Mouse (Mus musculus) intestine, postnatal 0 days (tissue): ENCODE data around the gene Ugt1a8. TPM values are rescaled to one million over a fixed set of nuclear protein-coding genes. Genes with fewer than 3 reads are reported as not detected.
"Not testable (repeated sequence)": the region's sequence is repeated elsewhere in the genome, so short reads cannot be mapped to it uniquely, and the experiment has no call there.

ENCODE experiments used
- ATAC-seq: fragments of 200-750 bp; cut with Nextera tagmentation; 2 replicates; pipeline ENCODE4 v1.8.0; 2017; ENCODE audit warnings: mild to moderate bottlenecking, moderate TSS enrichment, moderate library complexity
- H3K27ac ChIP-seq: fragments of 300-500 bp; sonication (generic); 2 replicates; pipeline ENCODE4 v1.5.1; 2014; ENCODE audit warnings: mild to moderate bottlenecking, low read depth, low read length, moderate library complexity
- H3K27me3 ChIP-seq: fragments of 300-500 bp; sonication (generic); replicated peaks from 2 replicates; pipeline ENCODE4 v1.6.1; 2014; ENCODE audit warnings: low read length, mixed read lengths; ENCODE audit not compliant: control insufficient read depth, insufficient read depth
- H3K36me3 ChIP-seq: fragments of 300-500 bp; sonication (generic); 2 replicates; pipeline ENCODE4 v1.6.1; 2014; ENCODE audit warnings: mild to moderate bottlenecking, moderate library complexity; ENCODE audit not compliant: control insufficient read depth, insufficient read depth
- H3K4me1 ChIP-seq: fragments of 300-500 bp; sonication (generic); replicated peaks from 2 replicates; pipeline ENCODE4 v1.6.1; 2014; ENCODE audit warnings: antibody characterized with exemption, low read length, mixed read lengths; ENCODE audit not compliant: control insufficient read depth, insufficient read depth
- H3K4me2 ChIP-seq: fragments of 300-500 bp; sonication (generic); replicated peaks from 2 replicates; pipeline ENCODE4 v1.6.1; 2014; ENCODE audit warnings: low read depth, mild to moderate bottlenecking, moderate library complexity
- H3K4me3 ChIP-seq: fragments of 300-500 bp; sonication (generic); 2 replicates; pipeline ENCODE4 v1.5.1; 2014; ENCODE audit warnings: low read depth, low read length
- H3K9ac ChIP-seq: fragments of 300-500 bp; sonication (generic); 2 replicates; pipeline ENCODE4 v1.6.1; 2014; ENCODE audit warnings: mild to moderate bottlenecking, low read depth, low read length
- H3K9me3 ChIP-seq: fragments of 300-500 bp; sonication (generic); 2 replicates; pipeline ENCODE4 v1.6.1; 2016; ENCODE audit warnings: mixed run types; ENCODE audit not compliant: control insufficient read depth
- CTCF ChIP-seq: sonication (generic); IDR thresholded peaks from 2 replicates; pipeline ENCODE4 v1.5.1; 2016; ENCODE audit warnings: low read depth, mild to moderate bottlenecking, control low read depth, antibody characterized with exemption, moderate library complexity
- WGBS: fragments of 180-500 bp; shearing (Covaris S2); extraction: QIAGEN DNeasy Blood & Tissue Kit; methylation state at CpG from one replicate; pipeline ENCODE4 v1.1.7; 2014; 5-methylcytosine and 5-hydroxymethylcytosine counted together
- polyA plus RNA-seq: library from polyadenylated mRNA; unstranded; fragments of >200 nt; fragmentation: Nextera tagmentation; extraction: Ambion mirVana; gene quantifications from 2 replicates; pipeline ENCODE4 v1.2.1, GENCODE M21; 2015

Ugt1a8 gene
- polyA plus RNA-seq, 1 experiment from 2014 or later: 0.05 TPM

DNA sequence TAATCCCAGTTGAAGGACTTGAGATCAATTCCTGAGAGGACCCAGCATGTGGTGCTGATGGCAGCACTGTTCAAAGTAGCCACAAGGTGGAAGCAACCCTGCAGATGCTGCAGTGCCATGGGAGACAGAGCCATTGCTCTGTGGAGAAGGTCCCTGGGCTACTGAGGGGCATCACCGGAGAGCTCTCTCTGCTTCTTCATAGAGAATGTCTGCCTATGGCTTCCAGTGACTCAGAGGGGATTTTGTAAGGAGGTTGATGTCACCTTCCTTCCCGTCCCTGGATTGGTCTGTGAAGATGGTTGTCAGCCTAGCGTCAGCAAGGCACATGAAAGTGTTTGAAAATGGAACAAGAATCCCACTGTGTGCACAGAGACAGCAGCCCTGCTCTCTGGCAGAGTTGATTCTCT is 6.7 kb downstream of the Ugt1a8 start:
- not testable (repeated sequence) for H3K4me3 ChIP-seq, H3K27me3 ChIP-seq, H3K36me3 ChIP-seq, H3K4me1 ChIP-seq, H3K9me3 ChIP-seq, H3K9ac ChIP-seq
- ATAC-seq: 0 out of 2 replicates have a peak, but pooled peaks have one; percentile 54
- WGBS: 56% methylated on average over 3 of the region's 3 CpGs
- peak overlapping the region; percentile 81 for H3K27ac ChIP-seq
- peak overlapping the region; percentile 66; the same call in 1 of the 2 replicates for H3K4me2 ChIP-seq
- peak; percentile 72 for TF ChIP-seq CTCF

DNA sequence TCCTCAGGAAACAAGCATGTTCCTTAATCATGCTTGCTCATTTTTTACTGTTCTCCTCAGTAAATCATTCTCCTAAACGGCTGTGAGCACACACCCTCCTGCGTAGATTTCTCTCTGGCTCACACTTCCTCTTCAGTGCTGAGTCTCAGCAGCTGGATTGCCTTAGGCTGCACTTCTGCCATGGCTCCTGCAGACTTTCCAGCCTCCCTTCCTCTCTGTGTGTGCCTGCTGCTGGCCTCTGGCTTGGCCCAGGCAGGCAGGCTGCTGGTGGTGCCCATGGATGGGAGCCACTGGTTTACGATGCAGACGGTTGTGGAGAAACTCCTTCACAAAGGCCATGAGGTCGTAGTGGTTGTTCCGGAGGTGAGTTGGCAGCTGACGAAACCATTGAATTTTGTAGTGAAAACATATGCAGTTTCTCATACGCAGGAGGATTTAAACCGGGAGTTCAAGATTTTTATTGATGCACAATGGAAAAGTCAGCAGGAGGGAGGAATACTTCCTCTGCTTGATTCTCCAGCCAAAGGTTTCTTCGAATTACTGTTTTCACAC is 7.4 kb downstream of the Ugt1a8 start, which contains the start of gene Ugt1a7c:
Gene Ugt1a7c (plus strand): TSS at position 122 of the 552 bp plus-strand sequence.
- Histone ChIP-seq H3K4me1 (no peaks in the 10 kb centered on the region), H3K9ac (peak within 1 kb of the TSS; percentile 34; the same call in 1 of the 2 replicates), H3K4me3 (peak within 1 kb of the TSS; percentile 39), H3K9me3 (no peaks in the 10 kb centered on the region), H3K27ac (peak within 1 kb of the TSS; percentile 81), H3K4me2 (peak within 1 kb of the TSS; percentile 66), H3K36me3 (no peaks in the 10 kb centered on the region), H3K27me3 (no peaks in the 10 kb centered on the region)
- no peak for TF ChIP-seq CTCF
- peak; percentile 67 for ATAC-seq
- WGBS: 9% methylated on average over 10 of the region's 10 CpGs

DNA sequence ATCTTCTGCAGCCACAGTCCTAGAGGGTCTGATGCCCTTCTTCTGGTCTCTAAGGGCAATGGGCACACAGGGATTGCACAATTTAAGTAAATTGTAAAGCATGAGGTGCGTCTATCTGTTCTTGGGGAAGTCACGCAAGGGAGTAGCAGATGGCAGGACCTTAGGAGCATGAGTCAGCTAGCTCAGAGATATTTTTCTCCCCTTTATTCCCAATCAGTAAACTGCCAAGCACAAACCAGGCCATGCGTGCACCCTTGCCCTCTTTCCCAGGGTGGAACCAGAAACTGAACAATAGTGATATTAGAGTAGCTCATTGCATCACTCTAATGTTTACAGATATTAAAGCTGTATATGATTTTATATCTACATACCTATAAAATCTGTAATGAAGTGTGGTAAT is 10.9 kb downstream of the Ugt1a8 start:
- peak; percentile 47 for ATAC-seq
- 33% methylated on average over 3 of the region's 3 CpGs for WGBS
- not testable (repeated sequence) for H3K4me2 ChIP-seq, H3K4me1 ChIP-seq, H3K27ac ChIP-seq, H3K36me3 ChIP-seq, H3K4me3 ChIP-seq, H3K27me3 ChIP-seq, H3K9me3 ChIP-seq, H3K9ac ChIP-seq

DNA sequence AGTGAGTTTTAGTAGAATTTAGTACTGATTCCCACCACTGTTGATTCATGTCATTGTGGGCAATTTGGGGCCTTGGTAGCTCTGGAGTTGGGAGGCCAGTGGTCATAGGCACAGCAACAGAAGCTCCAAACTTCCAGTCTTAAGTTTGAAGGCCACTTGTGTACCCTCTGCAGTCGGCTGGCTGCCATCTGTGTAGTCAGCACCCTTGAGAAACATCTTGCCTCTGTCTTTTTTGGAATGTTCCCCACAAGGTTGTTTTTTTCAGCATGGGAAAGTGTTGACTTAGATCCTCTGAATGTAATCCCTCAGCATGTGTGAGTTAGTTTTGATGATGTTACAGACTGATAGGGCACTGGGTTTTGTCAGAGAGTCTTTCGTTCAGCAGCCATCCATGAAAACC is 12.1 kb downstream of the Ugt1a8 start:
- H3K4me1 ChIP-seq, H3K9me3 ChIP-seq, H3K9ac ChIP-seq, H3K4me3 ChIP-seq, H3K36me3 ChIP-seq, H3K27me3 ChIP-seq, H3K4me2 ChIP-seq, ATAC-seq, H3K27ac ChIP-seq: not testable (repeated sequence)
- 86% methylated on average over 2 of the region's 2 CpGs for WGBS

DNA sequence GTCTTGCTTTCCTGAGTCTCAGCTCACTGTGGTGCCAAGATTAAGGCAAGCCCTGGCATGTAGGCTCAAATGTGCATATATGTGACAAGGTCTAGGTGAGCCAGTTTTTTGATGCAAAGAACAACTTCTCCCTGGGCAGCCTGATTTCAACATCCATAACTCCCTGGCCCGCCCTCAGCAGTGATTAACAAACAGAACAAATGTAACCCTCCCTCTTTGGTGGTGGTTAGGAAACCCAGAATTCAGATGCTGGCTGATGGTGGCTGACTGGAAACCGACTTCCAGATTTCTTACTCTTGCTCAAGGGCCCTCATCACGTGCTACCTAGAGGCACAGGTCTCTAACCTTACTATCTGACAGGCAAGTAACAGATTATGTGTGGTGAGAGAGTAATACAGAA is 15.4 kb downstream of the Ugt1a8 start, which contains the start of gene Ugt1a6b:
Gene Ugt1a6b (plus strand): TSS at position 234 of the 400 bp plus-strand sequence.
- H3K4me2 ChIP-seq, H3K27me3 ChIP-seq, H3K9ac ChIP-seq, H3K36me3 ChIP-seq, ATAC-seq, H3K4me3 ChIP-seq, H3K9me3 ChIP-seq, H3K27ac ChIP-seq, H3K4me1 ChIP-seq: not testable (repeated sequence)
- 38% methylated on average over 3 of the region's 3 CpGs for WGBS

DNA sequence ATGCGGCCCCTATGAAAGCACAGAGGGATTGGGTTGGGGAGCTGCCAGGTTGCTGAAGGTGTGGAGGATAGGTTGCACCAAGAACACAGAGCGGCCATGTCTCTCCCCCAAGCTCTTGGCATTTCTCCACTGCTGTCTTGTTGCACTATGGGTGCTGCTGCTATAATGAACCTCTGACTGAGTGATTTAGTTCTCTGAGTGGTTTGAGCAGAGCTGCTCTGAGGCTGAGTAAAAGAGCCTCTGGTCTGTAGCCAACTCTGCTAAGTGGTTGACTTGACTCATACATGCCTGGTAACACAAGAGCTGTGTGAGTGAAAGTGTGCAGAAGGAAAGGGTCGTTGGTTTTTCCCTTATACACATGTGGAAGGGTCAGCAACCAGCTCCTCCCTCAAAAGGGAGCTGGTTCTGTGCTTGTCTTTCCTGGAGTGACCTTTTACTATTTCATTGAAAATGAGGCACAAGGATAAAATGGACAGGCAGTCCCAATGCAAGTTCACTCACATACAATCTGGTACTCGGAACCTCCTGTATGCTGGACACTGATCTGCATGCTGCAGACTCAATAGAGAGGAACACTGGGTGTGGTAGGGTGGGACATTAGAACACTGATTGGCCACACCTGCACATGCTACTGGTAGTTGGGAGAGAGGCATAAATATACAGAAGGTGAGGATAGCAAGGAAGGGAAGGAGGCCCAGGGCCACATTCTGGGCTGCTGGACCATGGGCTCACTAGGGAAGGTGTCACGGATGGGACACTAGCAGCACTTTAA is 16.3 kb downstream of the Ugt1a8 start:
- H3K36me3 ChIP-seq, H3K27me3 ChIP-seq, H3K4me2 ChIP-seq, H3K9ac ChIP-seq, H3K4me3 ChIP-seq, H3K9me3 ChIP-seq, ATAC-seq, H3K4me1 ChIP-seq, H3K27ac ChIP-seq: not testable (repeated sequence)
- WGBS: 49% methylated on average over 4 of the region's 5 CpGs
